Mouse (Mus musculus) CD8-positive naive resting alpha-beta T cell, adult 57 days (primary cell): Measurements from ENCODE around the gene Gm14401. TPM values are rescaled to one million over a fixed set of nuclear protein-coding genes. Genes with fewer than 3 reads are reported as not detected.

Source experiments
- total RNA-seq: library from RNA; stranded (reverse); gene quantifications from one replicate; pipeline ENCODE4 v1.2.4, GENCODE M21; 2023

Gm14401 gene
- not detected for total RNA-seq

GRCm38 (mm10) chr2:177073432-177074423, at the start of gene Gm14401:
Gm14401 (plus strand) TSS chr2:177074320.

Other genes with a start within 250 kb of the Gm14401 start
- gene Gm14408, start 243.2 kb upstream of the Gm14401 start, total RNA-seq = not detected
- 0.86 TPM for gene Gm14296, start 146.5 kb upstream of the Gm14401 start, total RNA-seq
- gene Gm14419, start 73.4 kb upstream of the Gm14401 start, total RNA-seq = 1.8 TPM
- 2.9 TPM for gene Gm14410, start 132.1 kb downstream of the Gm14401 start, total RNA-seq
- not detected for gene Gm14409, start 192.7 kb downstream of the Gm14401 start, total RNA-seq
- gene Gm14412, start 250.0 kb downstream of the Gm14401 start, total RNA-seq = not detected